Mouse (Mus musculus): ENCODE data around the gene Lrrc59.

- TF ChIP-seq CTCF (IDR thresholded peaks at IDR 0.05; ENCODE audit: control insufficient read depth, insufficient read depth, low read length) (no peak), POLR2A (IDR thresholded peaks at IDR 0.05; ENCODE audit: borderline replicate concordance, control insufficient read depth, low read depth, low read length) (no peak)
These were observed 15.0 kb upstream of the Lrrc59 start for GRCm38 (mm10) chr11:94614603-94615002.
